Mouse (Mus musculus) B cell, adult 2 months (primary cell): ENCODE measurements around the gene Flywch1.
A peak's percentile ranks its signal among the peaks of the same experiment; 100 is the strongest.
"Not testable (repeated sequence)": the region's sequence is repeated elsewhere in the genome, so short reads cannot be mapped to it uniquely, and the experiment has no call there.

Experiments used
- DNase-seq, 2 experiments: peaks; one replicate each; pipeline ENCODE4 v3.0.0; 2022

Flywch1 gene

DNA sequence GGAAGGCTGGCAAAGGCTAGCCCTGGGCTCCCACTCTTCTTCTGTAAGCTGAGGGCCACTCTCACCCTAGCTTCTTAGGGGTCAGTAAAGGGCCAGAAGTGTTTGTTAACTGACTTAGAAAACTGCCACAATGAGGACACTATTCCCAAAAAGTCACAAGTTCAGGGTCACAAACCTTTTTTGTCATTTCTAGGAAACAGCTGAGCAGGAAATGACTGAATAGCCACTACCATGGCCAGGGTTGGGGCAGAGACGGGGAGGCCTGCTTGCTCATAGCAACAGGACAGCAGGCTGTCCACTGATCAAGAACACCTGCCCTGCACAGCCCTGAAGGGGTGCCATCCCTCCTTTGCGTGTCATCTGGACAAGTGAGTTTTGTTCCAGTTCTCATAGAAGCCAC is 5.7 kb upstream of the Flywch1 start:
- no peak for DNase-seq

DNA sequence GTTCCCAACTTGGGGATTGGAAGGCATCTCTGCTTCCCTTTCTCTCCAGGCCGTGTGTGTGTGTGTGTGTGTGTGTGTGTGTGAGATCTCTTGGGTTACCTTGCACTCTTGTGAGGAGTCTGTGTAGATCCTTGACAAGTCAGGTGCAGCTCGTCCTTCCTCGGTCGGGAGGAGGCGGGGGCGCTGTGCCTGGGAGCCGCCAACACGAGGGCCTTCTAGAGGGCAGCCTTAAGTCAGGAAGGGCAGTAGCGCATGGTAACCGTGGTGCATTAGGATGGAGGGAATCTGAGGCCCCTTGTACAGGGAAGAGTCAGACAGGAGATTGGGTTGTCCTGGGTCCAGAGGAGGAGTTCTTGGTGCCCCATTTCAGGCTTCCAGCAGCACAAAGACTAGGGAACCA is 4.8 kb upstream of the Flywch1 start:
- no peak for DNase-seq

GRCm38 (mm10) chr17:23774090-23774489 is 2.7 kb upstream of the Flywch1 start:
- peak; percentile 91 for DNase-seq

- DNase-seq: no peak
Observed at GRCm38 (mm10) chr17:23773676-23774075, 2.3 kb upstream of the Flywch1 start.

GRCm38 (mm10) chr17:23772219-23772556 is 786 bp upstream of the Flywch1 start:
- DNase-seq: not testable (repeated sequence)

- DNase-seq: no peak
Observed at GRCm38 (mm10) chr17:23770896-23771283, 512 bp downstream of the Flywch1 start.

GRCm38 (mm10) chr17:23770493-23770892 is 909 bp downstream of the Flywch1 start:
- DNase-seq: no peak

DNA sequence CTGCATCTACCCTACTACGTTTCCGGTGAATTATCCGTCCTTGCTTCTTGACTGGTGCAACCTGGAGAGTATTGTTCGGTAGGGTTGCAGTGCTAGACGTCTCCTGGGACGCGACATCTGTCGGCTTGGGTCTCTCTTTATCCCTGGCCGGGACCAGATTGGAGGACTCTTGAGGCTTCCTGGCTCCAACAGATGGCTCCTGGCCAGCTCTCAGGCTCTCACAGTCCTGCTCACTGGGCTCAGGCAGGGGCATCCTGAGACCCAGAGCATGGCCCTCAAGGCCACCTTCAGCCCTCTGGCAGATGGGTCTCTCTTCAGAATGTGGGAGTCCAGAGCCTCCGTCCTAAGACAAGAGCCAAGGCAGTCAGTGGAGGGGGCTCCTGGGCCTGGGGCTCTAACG is 8.4 kb downstream of the Flywch1 start:
- no peak for DNase-seq

GRCm38 (mm10) chr17:23761155-23761554 is 10.2 kb downstream of the Flywch1 start:
- DNase-seq: no peak

GRCm38 (mm10) chr17:23760231-23760630 is 11.2 kb downstream of the Flywch1 start:
- DNase-seq: no peak

- DNase-seq: no peak
Observed at GRCm38 (mm10) chr17:23758801-23759200, 12.6 kb downstream of the Flywch1 start.

DNA sequence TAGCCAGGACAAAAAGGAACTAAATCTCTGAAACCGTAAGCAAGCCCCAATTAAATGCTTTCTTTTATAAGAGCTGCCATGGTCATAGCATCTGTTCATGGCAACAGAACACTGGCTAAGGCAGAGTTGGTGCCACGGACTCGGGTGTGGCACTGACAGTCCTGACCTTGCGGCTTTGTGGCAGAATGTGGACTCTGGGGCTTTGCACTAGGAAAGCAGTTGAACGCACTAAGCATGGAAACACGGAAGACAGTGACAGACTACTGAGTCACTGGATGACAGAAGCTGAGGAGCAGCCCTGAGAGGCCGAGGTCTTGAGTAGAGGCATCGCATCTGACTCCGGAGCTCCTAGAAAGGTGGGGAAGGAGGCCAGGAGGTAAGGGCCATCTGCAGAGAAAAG is 13.8 kb downstream of the Flywch1 start:
- no peak for DNase-seq

DNA sequence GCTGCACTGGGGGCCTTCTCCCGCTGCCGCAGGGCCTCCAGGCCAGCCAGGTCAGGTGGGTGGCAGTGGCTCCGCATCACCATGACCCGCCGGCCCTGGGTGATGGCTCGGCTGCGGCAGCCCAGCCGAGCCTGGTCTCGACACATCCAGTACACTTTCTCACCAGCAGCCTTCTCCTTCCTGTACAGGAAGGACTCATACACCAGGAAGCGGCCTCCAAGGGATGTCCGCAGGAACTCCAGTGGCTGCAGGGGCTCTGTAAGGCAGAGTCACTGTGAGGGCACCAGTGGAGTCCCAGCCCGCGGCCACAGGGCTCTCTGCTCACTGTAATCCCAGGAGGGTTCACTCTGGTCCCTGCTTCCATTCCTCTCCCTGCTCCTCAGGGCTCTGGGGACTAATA is 15.7 kb downstream of the Flywch1 start:
- no peak for DNase-seq

- DNase-seq: no peak
Observed at GRCm38 (mm10) chr17:23749400-23750191, 21.8 kb downstream of the Flywch1 start.

DNA sequence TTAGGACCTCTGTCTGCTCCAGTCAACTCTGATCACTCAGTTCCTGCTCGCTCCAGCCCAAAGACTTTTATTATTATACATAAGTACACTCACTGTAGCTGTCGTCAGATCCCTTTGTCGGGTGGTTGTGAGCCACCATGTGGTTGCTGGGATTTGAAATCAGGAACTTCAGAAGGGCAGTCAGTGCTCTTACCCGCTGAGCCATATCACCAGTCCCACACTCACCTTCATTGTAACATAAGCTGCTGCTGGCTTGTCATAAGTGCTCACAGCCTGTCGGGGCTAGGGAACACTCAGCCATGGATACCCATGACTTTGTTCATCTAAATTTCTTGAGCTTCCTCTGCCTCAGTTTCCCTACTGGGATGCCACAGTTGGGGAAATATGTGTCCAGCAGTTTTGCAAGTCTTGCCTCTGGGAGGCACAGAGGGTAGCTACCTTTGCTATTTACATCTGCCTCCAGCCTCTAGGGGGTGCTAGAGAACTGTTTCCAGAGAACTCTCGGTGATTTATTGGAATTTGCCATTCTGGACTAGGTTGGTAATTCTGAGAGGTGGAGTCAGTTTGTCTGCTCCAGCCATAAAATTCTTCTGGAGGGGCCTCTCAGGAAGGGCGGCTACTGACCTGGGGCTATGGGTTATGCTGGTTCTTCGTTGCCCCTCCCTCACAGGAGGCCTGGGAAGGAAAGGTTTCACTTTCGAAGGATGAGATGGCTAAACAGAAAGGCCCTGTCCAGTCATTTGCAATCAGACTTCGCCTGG is 22.6 kb downstream of the Flywch1 start:
- DNase-seq: peak; percentile 75 to 77

DNA sequence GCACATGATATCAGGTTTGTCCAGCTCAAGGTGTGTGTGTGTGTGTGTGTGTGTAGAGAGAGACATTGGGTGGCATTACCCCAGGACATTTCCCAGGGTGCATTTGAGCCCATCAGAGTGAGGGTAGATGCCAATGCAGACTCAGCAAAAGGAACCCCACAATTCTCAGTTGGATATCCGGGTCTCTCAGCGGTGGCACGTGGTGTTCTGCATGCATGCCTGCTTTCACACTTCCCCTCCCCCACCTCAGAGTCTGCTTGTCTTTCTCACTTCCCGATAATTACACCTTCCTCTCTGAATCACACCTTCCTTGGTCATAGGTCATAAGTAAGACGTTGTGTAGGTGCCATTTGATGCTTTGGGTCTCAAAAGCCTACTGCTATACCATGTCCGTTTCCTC is 23.4 kb downstream of the Flywch1 start:
- DNase-seq: peak; percentile 80 to 86

- DNase-seq: peak in 1 of 2 experiments; percentile 7
Observed at GRCm38 (mm10) chr17:23747471-23747870, 23.9 kb downstream of the Flywch1 start.

DNA sequence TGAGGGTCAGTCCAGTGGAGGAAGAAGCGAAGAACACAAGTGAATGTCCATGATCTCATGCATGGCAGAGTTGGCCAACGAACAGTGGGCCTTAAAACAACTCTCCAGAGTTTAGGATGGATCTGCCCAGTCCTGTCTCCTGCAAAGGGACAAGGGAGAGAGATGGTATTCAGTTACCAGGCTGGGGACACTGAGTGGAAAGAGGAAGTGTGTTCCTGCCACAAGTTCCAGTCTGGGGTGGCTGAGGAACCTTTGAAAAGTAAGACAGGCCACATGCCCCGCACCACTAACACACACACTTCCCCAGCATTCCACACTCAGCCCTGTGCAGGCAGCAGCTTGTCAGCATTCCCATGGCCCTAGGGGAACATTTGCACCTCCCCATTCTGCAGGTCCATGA is 24.6 kb downstream of the Flywch1 start:
- DNase-seq: peak; percentile 34 to 35

- peak; percentile 29 to 31 for DNase-seq
Observed at GRCm38 (mm10) chr17:23746311-23746710, 25.1 kb downstream of the Flywch1 start.

DNA sequence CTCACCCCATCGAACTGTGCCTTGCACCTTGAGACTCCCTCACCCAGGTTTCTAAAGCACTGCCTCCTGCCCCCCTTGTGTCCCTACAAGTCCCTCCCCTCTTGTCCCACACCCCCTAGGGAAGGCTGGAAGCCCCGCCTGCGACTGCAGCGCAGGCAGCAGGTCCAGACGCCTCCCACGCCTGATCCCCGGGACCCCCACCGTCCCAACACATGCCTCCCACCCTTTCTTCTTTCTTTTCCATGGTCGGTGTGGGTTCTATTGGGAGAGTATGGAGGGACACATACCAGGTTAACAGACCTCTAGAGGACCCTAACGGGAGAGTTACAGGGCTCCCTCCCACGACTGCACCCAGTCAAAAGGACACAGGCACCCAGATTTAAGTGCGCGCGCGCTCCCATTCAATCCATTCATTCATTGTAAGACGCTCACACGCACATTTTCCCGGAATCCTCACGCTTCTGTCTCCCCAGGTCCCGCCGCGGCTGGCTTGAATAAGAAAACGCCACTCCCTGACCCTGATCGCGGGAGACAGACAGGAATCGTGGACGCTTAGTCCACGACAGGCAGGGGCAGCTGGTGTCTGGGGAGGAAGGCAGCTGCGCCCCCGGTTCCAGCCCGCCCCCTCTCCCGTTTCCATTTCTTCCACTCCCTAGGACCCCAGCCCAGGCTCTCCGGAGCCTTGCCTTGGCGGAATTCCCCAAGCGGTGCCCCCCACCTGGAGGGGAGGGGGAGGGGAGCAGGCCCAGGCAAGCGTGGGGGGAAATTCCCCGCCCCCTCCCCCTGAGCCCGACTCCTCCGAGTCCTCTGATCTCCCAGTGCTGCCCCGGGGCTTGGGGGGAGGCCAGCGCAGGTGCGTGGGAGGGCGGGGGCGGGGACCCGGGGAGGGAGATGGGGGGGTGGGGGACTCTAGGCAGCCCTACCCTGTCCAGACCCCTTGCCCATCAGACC is 25.8 kb downstream of the Flywch1 start, which contains the start of gene Kremen2:
Gene Kremen2 (minus strand): TSS at position 533 of the 951 bp plus-strand sequence.
- peak; percentile 17 to 18 for DNase-seq

- peak in 1 of 2 experiments; percentile 12 for DNase-seq
Observed at GRCm38 (mm10) chr17:23744651-23745050, 26.8 kb downstream of the Flywch1 start.

DNA sequence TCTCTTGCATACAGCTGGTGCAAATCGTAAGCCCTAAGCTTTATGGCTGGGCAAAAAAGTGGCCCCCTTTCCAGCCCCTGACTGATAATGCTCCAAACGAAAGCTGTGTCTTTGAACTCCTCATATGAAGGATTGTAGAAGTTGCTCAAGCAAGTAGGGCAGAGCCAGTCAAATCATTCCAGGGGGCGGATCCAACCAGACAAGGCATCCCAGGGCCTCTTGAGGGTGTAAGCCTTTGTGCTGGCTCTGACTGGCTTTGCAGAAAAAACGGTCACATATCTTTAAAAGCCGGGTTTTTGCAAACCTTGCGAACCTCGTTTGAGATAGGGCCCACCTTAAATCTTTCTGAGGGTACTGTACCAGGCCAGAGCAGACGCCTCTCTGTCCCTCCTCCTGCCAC is 27.3 kb downstream of the Flywch1 start:
- peak in 1 of 2 experiments; percentile 9 for DNase-seq

GRCm38 (mm10) chr17:23742941-23743340 is 28.5 kb downstream of the Flywch1 start:
- no peak for DNase-seq
